In genomic region chr8:121804829-121805228, GRCm38 (mm10) we compare ENCODE assay signal across 18 mouse cellular contexts.
"Had no signal": no experiment of that assay in that cellular context is flagged by ENCODE, and none has a peak within 500 bp of the region (broad histone marks: within the 10 kb centered on the region; RNA-seq: fewer than 3 reads in every experiment).

No protein-coding gene starts in this region.

- DNase-seq: lung, adult 18-20 months; lung, embryonic 14.5 days; lung, postnatal 10 days; lung, postnatal 4 days; midbrain, embryonic 14.5 days; retina, postnatal 1 day; right cerebral cortex, adult 18-20 months; right cerebral cortex, postnatal 25 days; right cerebral cortex, postnatal 4 days; spleen, adult 18-20 months; thymus, adult 18-20 months; thymus, postnatal 14 days; thymus, postnatal 36 days had no signal

- ATAC-seq: midbrain, embryonic 16.5 days had no signal

- H3K4me1 ChIP-seq: neural tube, embryonic 13.5 days; neural tube, embryonic 15.5 days had no signal

- H3K4me3 ChIP-seq: midbrain, embryonic 10.5 days; myocyte; neural tube, embryonic 13.5 days; neural tube, embryonic 15.5 days had no signal

- H3K27ac ChIP-seq: midbrain, embryonic 10.5 days; neural tube, embryonic 13.5 days; neural tube, embryonic 15.5 days had no signal
